Comparison of ENCODE assay signal across 16 mouse cellular contexts in genomic region chr1:145561347-145561746, GRCm38 (mm10).
"Had no signal": no experiment of that assay in that cellular context is flagged by ENCODE, and none has a peak within 500 bp of the region (broad histone marks: within the 10 kb centered on the region; RNA-seq: fewer than 3 reads in every experiment).

No protein-coding gene starts in this region.

- H3K9ac ChIP-seq: limb, embryonic 13.5 days; liver, embryonic 15.5 days; lung, embryonic 14.5 days had no signal

- H3K9me3 ChIP-seq: limb, embryonic 13.5 days; liver, embryonic 15.5 days had no signal

- H3K36me3 ChIP-seq: limb, embryonic 13.5 days; liver, embryonic 15.5 days had no signal

- H3K27ac ChIP-seq: layer of hippocampus, adult 2 months; limb, embryonic 13.5 days; liver, embryonic 15.5 days had no signal

- H3K4me3 ChIP-seq: layer of hippocampus, adult 2 months; limb, embryonic 13.5 days; liver, embryonic 15.5 days had no signal

- H3K27me3 ChIP-seq: limb, embryonic 13.5 days; liver, embryonic 15.5 days had no signal

- H3K4me2 ChIP-seq: limb, embryonic 13.5 days; liver, embryonic 15.5 days; lung, embryonic 14.5 days had no signal

- H3K4me1 ChIP-seq: limb, embryonic 13.5 days; liver, embryonic 15.5 days had no signal

- DNase-seq: kidney, adult 18-20 months; kidney, postnatal 10 days; kidney, postnatal 4 days; left cerebral cortex, postnatal 4 days; lung, embryonic 14.5 days; lung, postnatal 10 days; lung, postnatal 4 days; midbrain, embryonic 14.5 days; retina, postnatal 1 day; right cerebral cortex, postnatal 4 days; spleen, adult 18-20 months; thymus, adult 18-20 months; thymus, postnatal 14 days had no signal
